Mouse (Mus musculus): ENCODE measurements around the gene Mcf2. TPM values are rescaled to one million over a fixed set of nuclear protein-coding genes. Genes with fewer than 3 reads are reported as not detected.

Gene Mcf2
- not detected for total RNA-seq (2021)
- long read RNA-seq, experiment 1 = 0 reads
- long read RNA-seq, experiment 2 = 0 reads

DNA sequence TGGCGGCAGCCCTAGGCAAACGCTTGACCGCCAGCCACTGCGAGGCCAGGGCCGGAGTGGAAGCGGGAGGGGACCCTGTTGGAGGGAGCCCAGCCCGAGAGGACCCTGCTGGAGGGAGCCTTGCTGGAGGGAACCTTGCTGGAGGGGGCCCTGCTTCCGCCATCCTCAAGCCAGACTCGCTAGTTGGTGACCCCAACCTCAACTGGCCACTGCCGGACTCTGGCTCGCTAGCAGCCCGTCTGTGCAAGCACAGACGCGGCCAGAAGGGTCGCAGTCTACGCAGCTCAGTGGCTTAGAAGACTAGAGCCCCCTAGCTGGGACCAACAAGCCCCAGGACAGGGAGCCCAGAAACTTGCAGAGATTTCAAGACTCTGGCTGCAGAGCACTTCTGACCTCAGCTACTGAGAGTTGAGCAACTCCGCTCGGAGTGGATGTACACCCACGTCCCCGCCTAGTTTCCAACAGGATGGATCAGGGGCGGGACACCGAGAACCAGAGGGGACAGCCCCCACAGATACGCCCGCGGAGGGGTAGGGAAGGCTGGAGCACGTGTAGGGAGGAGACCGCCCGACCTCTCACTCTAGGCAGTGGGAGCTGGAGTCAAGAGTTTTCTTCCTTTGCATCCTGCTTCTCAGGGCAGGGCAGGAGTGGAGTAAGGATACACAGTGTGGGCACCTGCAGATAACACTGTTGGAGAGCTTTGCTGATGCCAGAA is at the start of gene Mcf2:
Gene Mcf2 (minus strand): TSS at position 346 of the 715 bp plus-strand sequence.
- intact Hi-C loops (cut with DNase I) = no loop called here
- peak; percentile 16 for DNase-seq
- Histone ChIP-seq H3K4me3 (peak within 1 kb of the TSS; percentile 49), H3K27ac (no peak within 1 kb of the TSS)
- no peak for TF ChIP-seq CTCF (IDR thresholded peaks at IDR 0.05)

DNA sequence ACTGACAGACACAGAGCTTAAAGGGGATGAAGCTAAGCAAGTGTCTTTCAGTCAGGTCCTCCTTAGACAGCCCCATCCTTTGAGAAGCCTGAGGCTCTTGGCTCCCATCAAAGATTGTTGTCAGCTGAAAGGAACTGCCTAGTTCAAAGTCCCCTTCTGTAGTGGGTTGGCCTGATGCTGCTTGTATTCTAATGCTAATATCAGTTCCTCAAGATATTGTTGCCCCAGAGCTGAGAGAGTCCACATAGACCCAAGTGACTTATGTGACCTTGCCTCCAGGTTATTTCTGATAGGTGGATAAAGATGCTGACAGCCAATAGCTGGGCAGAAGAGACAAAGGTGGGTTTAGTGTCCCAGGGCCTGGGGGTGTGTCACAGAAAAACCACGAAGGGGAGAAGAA is 8.8 kb upstream of the Mcf2 start:
- no peak overlapping the region for H3K4me3 ChIP-seq
- no peak for DNase-seq
- intact Hi-C loops (cut with DNase I) = no loop called here
- no peak for TF ChIP-seq CTCF (IDR thresholded peaks at IDR 0.05)
- H3K27ac ChIP-seq = no peak overlapping the region

DNA sequence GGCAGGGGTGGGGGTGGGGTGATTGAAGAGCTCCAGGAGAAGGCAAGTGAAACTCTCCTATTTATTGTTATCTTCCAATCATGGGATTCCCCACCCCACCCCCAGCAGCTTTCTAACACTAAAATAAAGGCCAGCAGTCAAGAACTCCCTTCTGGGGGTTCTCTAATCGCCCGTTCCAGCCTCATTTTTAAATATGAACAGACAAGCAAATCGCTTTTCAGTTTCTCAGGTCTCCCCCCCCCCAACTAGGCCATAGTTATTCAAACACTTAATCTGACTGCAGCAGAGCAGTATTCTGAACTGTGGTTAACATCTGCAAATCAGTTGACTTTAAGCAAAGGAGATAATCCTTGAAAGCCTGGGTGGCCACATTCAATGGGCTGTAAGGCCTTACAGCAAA is 3.7 kb upstream of the Mcf2 start:
- no peak overlapping the region for H3K4me3 ChIP-seq
- intact Hi-C loops (cut with DNase I) = no loop called here
- no peak for TF ChIP-seq CTCF (IDR thresholded peaks at IDR 0.05)
- H3K27ac ChIP-seq = no peak overlapping the region
- no peak for DNase-seq

DNA sequence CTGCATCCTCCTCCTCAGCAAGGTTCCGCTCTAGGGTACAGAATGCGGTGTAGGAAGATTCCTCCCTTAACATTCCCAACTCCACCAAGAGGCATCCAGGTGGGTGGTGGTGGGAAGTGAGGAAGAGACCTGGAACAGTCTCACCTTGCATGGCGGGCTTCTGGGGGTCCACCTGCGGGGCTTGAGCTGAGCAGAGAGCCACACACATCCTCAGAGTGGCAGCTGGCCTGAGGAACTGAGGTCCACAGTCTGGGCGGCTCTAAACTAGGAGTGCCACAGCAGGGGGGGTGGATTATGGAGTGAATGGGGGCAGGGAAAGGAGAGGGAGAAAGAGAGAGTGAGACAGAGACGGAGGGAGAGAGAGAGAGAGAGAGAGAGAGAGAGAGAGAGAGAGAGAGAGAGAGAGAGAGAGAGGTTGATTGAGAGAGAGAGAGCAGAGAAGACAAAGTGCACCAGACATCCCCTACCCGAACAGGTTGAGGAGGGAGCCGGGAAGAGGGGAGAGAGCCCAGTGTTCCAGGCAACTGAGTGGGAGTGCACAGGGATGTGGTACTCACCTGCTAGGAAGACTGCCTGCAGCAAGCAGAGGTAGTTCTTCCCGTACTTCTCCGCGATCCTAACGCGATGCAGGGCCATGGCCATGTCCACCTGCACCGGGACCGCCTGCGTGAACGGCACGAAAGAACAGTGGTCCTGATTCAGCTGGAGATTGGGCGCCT is 705 bp downstream of the Mcf2 start:
- no peak for DNase-seq
- TF ChIP-seq CTCF (IDR thresholded peaks at IDR 0.05) = no peak
- intact Hi-C loops (cut with DNase I) = no loop called here
- Histone ChIP-seq H3K4me3 (peak overlapping the region; percentile 49), H3K27ac (no peak overlapping the region)

DNA sequence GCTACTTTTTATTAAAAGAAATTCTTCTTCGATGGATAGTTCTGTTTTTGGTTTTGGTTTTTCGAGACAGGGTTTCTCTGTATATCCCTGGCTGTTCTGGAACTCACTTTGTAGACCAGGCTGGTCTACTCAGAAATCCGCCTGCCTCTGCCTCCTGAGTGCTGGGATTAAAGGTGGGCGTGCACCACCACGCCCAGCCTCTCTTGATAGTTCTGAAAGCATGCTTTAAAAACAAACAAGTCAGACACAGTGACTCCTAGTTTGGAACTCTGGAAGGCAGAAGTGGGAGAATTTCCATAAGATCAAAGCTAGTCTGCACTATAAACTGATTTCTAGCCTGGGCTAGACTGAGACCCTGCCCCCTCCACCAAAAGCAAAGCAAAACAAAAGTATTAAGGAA is 8.8 kb downstream of the Mcf2 start:
- Histone ChIP-seq H3K4me3 (no peak overlapping the region), H3K27ac (no peak overlapping the region)
- intact Hi-C loops (cut with DNase I) = no loop called here
- no peak for DNase-seq
- TF ChIP-seq CTCF (IDR thresholded peaks at IDR 0.05) = no peak

DNA sequence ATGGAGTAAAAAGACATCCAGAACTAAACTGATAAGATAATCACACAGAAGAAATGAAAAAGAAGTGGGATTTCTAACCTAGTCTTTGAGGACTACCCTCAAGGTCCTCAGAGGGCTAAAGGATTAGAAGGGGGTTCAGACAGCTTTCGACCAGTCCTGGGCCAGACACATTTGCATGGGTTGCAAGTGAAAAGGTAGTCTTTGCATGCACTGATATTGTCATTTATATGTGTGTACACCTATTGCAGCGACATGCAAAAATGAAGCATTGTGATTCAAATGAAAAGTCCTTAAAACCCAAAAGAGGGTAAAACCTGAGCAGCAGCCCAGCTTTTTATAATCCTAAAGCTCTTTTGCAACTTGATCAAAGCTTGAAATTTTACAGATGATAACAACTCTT is 9.4 kb downstream of the Mcf2 start:
- no peak for DNase-seq
- Histone ChIP-seq H3K4me3 (no peak overlapping the region), H3K27ac (no peak overlapping the region)
- TF ChIP-seq CTCF (IDR thresholded peaks at IDR 0.05) = no peak
- intact Hi-C loops (cut with DNase I) = no loop called here

DNA sequence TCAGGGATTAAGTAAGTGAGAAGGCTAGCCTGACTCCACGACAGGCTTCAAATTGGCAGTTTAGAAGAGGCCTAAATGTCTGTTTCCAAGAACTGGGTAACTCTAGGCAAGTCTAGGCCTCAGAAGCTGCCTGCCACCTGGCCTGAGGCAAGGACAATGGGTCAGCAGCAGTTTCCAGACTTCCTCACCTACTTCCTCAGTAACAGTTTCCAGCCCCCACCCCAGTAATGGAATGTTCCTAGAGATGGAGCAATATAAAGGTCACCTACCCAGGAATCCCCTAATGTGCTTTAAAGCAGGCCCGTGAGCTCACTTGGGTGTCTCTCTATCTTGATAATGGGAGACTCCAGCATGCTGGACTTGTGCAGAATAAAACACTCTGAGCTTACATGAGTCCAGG is 10.1 kb downstream of the Mcf2 start:
- intact Hi-C loops (cut with DNase I) = no loop called here
- no peak for TF ChIP-seq CTCF (IDR thresholded peaks at IDR 0.05)
- no peak overlapping the region for H3K27ac ChIP-seq
- no peak for DNase-seq
- no peak overlapping the region for H3K4me3 ChIP-seq

DNA sequence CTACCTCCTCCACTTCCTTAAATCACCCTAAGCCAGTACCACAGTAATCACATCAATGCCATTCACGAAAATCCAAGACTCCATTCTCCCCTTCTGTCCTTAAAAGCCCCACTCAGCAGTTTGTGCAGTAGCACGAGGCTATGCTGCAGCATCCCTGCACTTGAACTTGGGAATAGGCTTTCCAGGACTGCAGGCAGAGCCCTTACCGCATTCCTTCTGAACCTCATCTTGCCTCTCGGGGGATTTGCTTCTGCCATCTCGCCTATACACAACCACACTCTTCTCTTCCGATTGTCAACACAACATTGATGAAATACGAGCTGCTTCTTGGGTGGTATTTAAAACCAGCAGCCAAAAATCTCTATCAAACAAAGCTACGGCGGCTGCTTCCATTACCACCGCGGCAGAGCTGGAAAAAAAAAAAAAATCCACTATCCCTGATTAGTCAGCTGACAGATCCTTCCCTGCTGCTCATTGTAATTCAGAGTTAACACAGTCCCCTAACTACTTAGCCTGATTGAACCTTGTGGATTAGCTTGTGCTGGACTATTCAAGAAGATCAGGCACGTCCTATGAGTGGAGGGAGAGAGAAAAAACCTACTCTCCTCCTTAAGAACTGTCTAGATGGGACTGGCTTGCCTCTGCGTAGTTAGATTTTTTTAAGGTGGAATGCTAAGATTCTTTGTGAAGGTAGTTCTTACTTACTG is 31.5 kb downstream of the Mcf2 start:
- intact Hi-C loops (cut with DNase I) = no loop called here
- TF ChIP-seq CTCF (IDR thresholded peaks at IDR 0.05) = no peak
- H3K4me3 ChIP-seq = peak overlapping the region; percentile 54
- DNase-seq = no peak
- no peak overlapping the region for H3K27ac ChIP-seq

DNA sequence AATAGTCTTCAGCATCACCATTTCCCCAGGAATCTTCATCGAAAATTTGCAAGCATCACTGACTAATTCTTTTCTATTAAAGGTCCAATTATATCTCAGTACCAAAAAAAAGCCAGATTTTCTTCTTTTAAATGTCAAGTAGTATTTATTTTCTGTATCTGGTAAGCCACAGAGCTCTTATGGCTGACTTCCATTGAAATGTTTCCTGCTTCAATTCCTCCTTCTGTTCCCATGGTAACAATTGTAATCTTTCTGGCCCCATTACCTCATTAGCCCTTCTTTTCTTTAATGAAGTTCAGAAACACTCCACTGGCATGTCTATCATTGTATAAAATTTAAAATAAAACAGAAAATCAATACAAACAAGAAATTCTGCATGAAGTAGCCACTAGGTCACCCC is 103.5 kb downstream of the Mcf2 start:
- intact Hi-C loops (cut with DNase I) = no loop called here
- no peak for TF ChIP-seq CTCF (IDR thresholded peaks at IDR 0.05)

DNA sequence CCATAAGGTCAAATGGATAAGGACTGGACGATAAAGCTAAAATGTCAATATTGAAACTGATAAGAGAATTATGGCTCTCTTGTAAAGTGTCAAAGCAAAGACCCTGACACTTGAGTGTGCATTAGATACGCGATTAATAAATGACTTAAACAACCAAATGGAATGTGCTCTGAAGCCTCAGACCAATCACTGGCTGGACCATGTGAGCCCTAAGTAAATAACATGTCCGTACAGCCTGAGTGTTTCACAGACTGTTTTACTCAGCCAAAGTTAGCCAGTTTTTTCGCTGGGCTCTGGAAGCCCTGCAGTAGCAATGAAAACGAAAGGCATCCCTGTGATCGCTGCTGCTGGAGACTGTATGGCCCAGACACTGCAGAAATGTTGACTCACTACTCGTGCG is 123.7 kb downstream of the Mcf2 start:
- intact Hi-C loops (cut with DNase I) = no loop called here
- Histone ChIP-seq H3K4me3 (no peak overlapping the region), H3K27ac (no peak overlapping the region)
- TF ChIP-seq CTCF (IDR thresholded peaks at IDR 0.05) = no peak
- no peak for DNase-seq

More for the DNA sequence above, 103.5 kb downstream of the Mcf2 start:
- no peak for DNase-seq
- Histone ChIP-seq H3K4me3 (no peak overlapping the region), H3K27ac (no peak overlapping the region)

DNA sequence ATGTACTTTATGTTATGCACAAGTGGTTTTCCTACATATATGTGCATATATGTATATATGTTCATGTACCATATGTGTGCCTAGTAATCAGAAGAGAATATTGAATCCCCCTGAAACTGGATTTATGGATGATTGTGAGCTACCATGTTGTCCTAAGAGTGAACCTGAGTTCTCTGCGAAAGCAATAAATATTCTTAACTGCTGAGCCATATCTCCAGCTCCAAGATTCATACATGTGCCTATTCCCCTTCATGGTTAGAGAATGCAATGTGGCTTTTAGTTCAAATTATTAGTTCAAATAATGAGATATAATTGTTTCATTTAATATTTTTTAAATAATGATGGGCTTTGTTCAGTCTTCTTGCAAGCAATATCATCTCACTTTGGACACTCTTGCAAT is 124.1 kb downstream of the Mcf2 start:
- no peak overlapping the region for H3K27ac ChIP-seq
- TF ChIP-seq CTCF (IDR thresholded peaks at IDR 0.05) = no peak
- intact Hi-C loops (cut with DNase I) = no loop called here
- DNase-seq = no peak
- no peak overlapping the region for H3K4me3 ChIP-seq

DNA sequence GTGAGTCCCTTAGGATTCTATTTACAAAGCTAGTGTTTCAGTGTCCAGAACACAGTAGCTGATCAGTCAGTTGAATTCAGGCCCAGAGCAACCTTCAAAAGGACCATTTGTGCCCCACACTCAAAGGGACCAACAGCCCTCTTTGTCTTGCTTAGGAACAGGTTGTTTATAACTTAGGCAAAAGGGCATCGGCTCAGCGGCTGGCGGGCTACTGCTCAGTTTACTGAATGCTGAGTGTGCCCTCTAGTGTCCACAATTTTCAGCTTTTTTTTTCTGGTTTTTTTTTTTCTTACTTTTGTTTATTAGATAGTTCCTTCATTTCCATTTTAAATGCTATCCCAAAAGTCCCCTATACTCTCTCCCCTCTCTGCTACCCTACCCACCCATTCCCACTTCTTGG is 152.2 kb downstream of the Mcf2 start:
- Histone ChIP-seq H3K27ac (no peak overlapping the region), H3K4me3 (no peak overlapping the region)
- peak; percentile 47 for TF ChIP-seq CTCF (IDR thresholded peaks at IDR 0.05)
- peak; percentile 23 for DNase-seq
- intact Hi-C loops (cut with DNase I) = no loop called here

DNA sequence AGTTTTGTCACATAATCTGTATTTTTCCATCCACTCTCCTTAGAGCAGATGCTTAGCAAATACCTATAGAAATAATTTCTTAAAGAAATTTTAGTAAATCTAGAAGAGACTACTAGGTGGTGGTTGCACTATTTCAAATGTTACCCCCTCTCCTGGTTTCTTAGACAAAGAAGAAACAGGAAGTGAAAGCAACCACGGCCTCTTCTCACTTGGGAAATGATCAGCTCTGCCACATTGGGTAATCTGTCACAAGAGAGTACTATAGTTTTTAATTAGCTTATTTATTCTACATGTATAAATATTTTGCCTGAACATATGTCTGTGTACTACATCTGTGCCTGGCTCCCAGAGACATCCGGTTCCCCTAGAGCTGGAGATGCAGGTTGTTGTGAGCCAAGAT is 157.3 kb downstream of the Mcf2 start:
- TF ChIP-seq CTCF (IDR thresholded peaks at IDR 0.05) = no peak
- intact Hi-C loops (cut with DNase I) = no loop called here
- H3K27ac ChIP-seq = no peak overlapping the region
- no peak overlapping the region for H3K4me3 ChIP-seq
- no peak for DNase-seq

Data from gastrocnemius, adult 2 months (tissue).